Mouse (Mus musculus) intestine, embryonic 15.5 days (tissue): ENCODE measurements at regions not wholly inside any gene's neighbourhood (a gene's known extent, or its start where the extent isn't known, plus 50 kb on each side); places are given as distances from the start of the nearest gene placed in this dataset.
"Not testable (repeated sequence)": the region's sequence is repeated elsewhere in the genome, so short reads cannot be mapped to it uniquely, and the experiment has no call there.

Source experiments
- ATAC-seq: fragments of 200-750 bp; cut with Nextera tagmentation; 2 replicates; pipeline ENCODE4 v1.8.0; 2017; ENCODE audit warnings: moderate TSS enrichment, moderate library complexity
- H3K27ac ChIP-seq: fragments of 300-500 bp; sonication (generic); 2 replicates; pipeline ENCODE4 v1.5.1; 2015; ENCODE audit warnings: mild to moderate bottlenecking, inconsistent platforms
- H3K27me3 ChIP-seq: fragments of 300-500 bp; sonication (generic); replicated peaks from 2 replicates; pipeline ENCODE4 v1.6.1; 2015; ENCODE audit warnings: inconsistent platforms
- H3K36me3 ChIP-seq: fragments of 300-500 bp; sonication (generic); 2 replicates; pipeline ENCODE4 v1.6.1; 2015; ENCODE audit warnings: inconsistent platforms
- H3K4me1 ChIP-seq: fragments of 300-500 bp; sonication (generic); replicated peaks from 2 replicates; pipeline ENCODE4 v1.6.1; 2015; ENCODE audit warnings: inconsistent platforms
- H3K4me2 ChIP-seq: fragments of 300-500 bp; sonication (generic); replicated peaks from 2 replicates; pipeline ENCODE4 v1.6.1; 2015; ENCODE audit warnings: mild to moderate bottlenecking, inconsistent platforms
- H3K4me3 ChIP-seq: fragments of 300-500 bp; sonication (generic); replicated peaks from 2 replicates; pipeline ENCODE4 v1.5.1; 2015; ENCODE audit warnings: inconsistent platforms
- H3K9ac ChIP-seq: fragments of 300-500 bp; sonication (generic); 2 replicates; pipeline ENCODE4 v1.6.1; 2015; ENCODE audit warnings: inconsistent platforms
- H3K9me3 ChIP-seq: fragments of 300-500 bp; sonication (generic); 2 replicates; pipeline ENCODE4 v1.6.1; 2016; ENCODE audit warnings: inconsistent platforms
- WGBS: fragments of 180-500 bp; shearing (Covaris S2); methylation state at CpG from one replicate; pipeline ENCODE4 v1.1.7; 2015; 5-methylcytosine and 5-hydroxymethylcytosine counted together

GRCm38 (mm10) chr16:46878739-46879138 is 380.4 kb upstream of the Nectin3 start:
- 92% methylated on average over 2 of the region's 2 CpGs for WGBS
- Histone ChIP-seq H3K36me3 (no peaks in the 10 kb centered on the region), H3K9me3 (no peaks in the 10 kb centered on the region), H3K4me2 (no peak overlapping the region), H3K27me3 (no peaks in the 10 kb centered on the region), H3K4me3 (no peak overlapping the region), H3K9ac (no peak overlapping the region), H3K27ac (no peak overlapping the region), H3K4me1 (no peaks in the 10 kb centered on the region)
- no peak for ATAC-seq

DNA sequence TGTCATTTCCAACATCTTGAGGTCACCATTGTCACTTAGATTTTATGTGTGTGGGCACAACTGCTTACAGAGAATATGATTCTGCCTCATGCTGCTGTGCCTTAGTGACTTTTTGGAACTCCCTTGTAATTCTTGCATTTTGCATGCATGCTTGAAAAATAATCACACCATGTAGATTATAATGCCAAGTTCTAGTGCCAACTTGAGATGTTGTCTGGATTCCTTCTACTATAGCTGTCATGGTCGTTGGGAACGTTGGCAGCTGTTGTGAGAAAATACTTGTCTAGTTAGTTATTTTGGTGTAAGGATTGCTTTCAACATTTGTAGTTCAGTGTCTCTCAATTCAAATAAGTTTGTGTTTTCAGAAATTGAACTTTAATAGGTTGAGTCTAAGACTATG is 365.6 kb upstream of the Nectin3 start:
- no peak overlapping the region for H3K4me3 ChIP-seq
- no peaks in the 10 kb centered on the region for H3K9me3 ChIP-seq
- 81% methylated on average over 2 of the region's 2 CpGs for WGBS
- H3K4me1 ChIP-seq = no peaks in the 10 kb centered on the region
- no peaks in the 10 kb centered on the region for H3K36me3 ChIP-seq
- H3K4me2 ChIP-seq = no peak overlapping the region
- no peak for ATAC-seq
- H3K27ac ChIP-seq = no peak overlapping the region
- no peak overlapping the region for H3K9ac ChIP-seq
- no peaks in the 10 kb centered on the region for H3K27me3 ChIP-seq

DNA sequence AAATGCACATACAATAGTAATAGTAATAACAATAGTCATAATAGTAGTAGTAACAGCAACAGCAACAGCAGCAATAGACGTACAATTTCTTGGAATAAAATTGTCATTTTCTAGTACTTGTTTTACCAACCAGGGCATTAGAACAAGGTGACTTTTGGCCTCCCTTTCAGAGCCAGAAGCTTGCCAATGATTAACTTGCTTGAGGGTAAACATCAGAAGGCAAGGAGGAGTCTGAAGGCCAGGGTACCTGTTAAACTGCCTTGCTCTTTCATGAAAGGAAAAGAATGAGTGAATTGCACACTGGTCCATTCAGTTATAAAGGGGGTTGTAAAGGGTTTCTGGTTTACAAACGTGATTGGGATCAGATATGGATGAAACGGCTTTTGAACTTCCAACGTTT is 351.2 kb upstream of the Nectin3 start:
- peak; percentile 91 for ATAC-seq
- 45% methylated on average over 4 of the region's 4 CpGs for WGBS
- H3K36me3 ChIP-seq = no peaks in the 10 kb centered on the region
- no peak overlapping the region for H3K9ac ChIP-seq
- H3K4me2 ChIP-seq = no peak overlapping the region
- H3K27ac ChIP-seq = 0 out of 2 replicates have a peak overlapping the region, but pooled peaks have one; percentile 68
- no peaks in the 10 kb centered on the region for H3K4me1 ChIP-seq
- no peaks in the 10 kb centered on the region for H3K27me3 ChIP-seq
- H3K9me3 ChIP-seq = no peaks in the 10 kb centered on the region
- H3K4me3 ChIP-seq = no peak overlapping the region

DNA sequence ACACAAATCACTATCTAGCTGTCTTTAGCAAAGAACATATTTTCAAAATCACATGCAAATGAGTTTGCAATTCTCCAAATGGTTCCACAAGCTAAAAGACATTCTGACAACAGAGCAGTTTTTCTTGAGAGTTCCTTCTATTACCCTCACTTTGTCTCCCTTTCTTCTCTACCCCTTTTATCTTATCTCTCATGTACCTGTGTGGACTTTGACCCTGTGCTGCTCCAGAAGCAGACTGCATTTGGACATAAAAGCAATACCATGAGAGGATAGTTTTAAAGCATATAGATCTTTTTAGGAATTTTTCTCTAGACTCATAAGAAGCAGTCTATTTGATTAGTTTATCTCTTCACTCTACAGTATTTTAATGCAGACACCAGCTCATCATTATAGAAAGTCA is 350.4 kb upstream of the Nectin3 start:
- no peaks in the 10 kb centered on the region for H3K27me3 ChIP-seq
- no peaks in the 10 kb centered on the region for H3K4me1 ChIP-seq
- no peak overlapping the region for H3K4me3 ChIP-seq
- H3K4me2 ChIP-seq = no peak overlapping the region
- H3K27ac ChIP-seq = no peak overlapping the region
- H3K36me3 ChIP-seq = no peaks in the 10 kb centered on the region
- H3K9ac ChIP-seq = no peak overlapping the region
- H3K9me3 ChIP-seq = no peaks in the 10 kb centered on the region
- peak; percentile 57 for ATAC-seq

DNA sequence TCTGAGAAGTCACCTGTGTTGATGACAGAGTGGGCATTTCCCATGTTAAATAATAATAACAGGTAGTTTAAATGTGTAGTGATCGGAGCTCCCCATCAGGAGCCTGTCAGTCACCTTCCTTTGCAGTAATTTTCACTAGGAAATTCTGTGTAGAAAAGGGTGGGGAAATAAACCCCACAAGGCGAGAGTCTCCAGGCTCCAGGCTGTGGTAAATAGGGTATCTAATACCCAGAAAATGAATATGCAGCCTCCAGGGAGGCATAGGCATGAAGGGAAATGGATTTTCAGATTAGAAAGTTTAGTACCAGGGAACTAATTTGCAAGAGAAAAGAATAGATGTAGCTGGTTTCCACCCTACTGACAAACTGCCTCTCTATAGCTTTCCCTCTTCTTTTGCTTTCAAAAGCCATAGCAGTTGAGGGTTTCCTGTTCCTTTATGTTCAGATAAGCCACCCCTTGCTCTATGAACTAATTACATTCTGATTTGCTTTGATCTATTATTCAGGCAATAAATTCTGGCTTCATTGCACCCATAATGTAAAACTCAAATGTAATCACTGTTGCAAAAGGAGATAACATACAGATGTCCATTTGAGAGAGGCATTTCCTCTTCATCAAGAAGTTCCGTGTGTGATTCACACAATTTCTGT is 349.5 kb upstream of the Nectin3 start:
- no peaks in the 10 kb centered on the region for H3K27me3 ChIP-seq
- H3K4me1 ChIP-seq = no peaks in the 10 kb centered on the region
- no peaks in the 10 kb centered on the region for H3K36me3 ChIP-seq
- H3K9me3 ChIP-seq = no peaks in the 10 kb centered on the region
- peak; percentile 69 for ATAC-seq
- no peak overlapping the region for H3K4me2 ChIP-seq
- 57% methylated on average over 3 of the region's 3 CpGs for WGBS
- no peak overlapping the region for H3K4me3 ChIP-seq
- no peak overlapping the region for H3K9ac ChIP-seq
- H3K27ac ChIP-seq = peak overlapping the region; percentile 28

DNA sequence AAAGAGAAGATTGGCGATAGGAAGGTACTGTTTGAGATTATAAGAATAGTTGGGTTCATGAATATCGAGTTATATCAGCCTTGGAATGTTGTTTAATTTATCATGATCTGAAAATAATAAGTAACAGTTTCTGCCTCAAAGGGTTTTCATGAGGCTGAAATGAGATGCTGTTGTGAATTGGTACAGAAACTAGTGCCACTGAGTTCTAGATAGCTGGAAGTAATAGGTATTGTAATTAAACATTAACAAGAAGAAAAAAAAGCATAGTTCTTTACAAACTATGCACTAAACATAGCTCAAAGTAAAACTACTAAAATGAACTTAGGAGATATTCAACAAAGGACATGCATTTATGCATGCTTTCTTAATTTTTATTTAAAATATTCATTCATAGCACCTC is 342.9 kb upstream of the Nectin3 start:
- Histone ChIP-seq H3K4me1 (no peaks in the 10 kb centered on the region), H3K9ac (no peak overlapping the region), H3K27ac (no peak overlapping the region), H3K4me3 (no peak overlapping the region), H3K4me2 (no peak overlapping the region), H3K27me3 (no peaks in the 10 kb centered on the region), H3K36me3 (no peaks in the 10 kb centered on the region), H3K9me3 (no peaks in the 10 kb centered on the region)
- WGBS = 70% methylated on average over 2 of the region's 2 CpGs
- no peak for ATAC-seq

- no peak overlapping the region for H3K9ac ChIP-seq
- H3K27ac ChIP-seq = no peak overlapping the region
- no peaks in the 10 kb centered on the region for H3K9me3 ChIP-seq
- no peaks in the 10 kb centered on the region for H3K27me3 ChIP-seq
- no peak overlapping the region for H3K4me2 ChIP-seq
- H3K36me3 ChIP-seq = no peaks in the 10 kb centered on the region
- no peaks in the 10 kb centered on the region for H3K4me1 ChIP-seq
- H3K4me3 ChIP-seq = no peak overlapping the region
- no peak for ATAC-seq
These were observed 342.4 kb upstream of the Nectin3 start for GRCm38 (mm10) chr16:46840764-46841163.

DNA sequence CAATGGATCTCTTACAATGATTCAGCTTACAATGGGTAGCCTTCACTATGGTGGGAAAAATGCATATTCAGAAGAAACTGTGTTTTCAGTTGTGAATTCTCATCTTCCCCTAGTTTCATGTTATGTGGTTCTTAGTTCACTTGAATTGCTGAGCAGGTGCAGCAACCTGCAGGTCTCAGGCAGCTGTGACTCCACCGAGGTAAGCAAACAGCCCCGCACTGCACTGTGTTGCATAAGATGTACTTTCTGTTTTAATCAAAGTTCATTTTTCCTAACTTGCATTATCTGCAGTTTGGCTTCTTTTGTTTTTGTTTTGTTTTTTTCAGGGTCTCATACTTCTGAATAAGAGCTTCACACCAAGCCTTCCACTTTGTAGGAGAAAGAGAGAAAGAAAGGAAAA is 326.8 kb upstream of the Nectin3 start:
- Histone ChIP-seq H3K9me3 (no peaks in the 10 kb centered on the region), H3K4me1 (no peaks in the 10 kb centered on the region), H3K27ac (no peak overlapping the region), H3K36me3 (no peaks in the 10 kb centered on the region), H3K4me2 (no peak overlapping the region), H3K27me3 (no peaks in the 10 kb centered on the region), H3K9ac (no peak overlapping the region), H3K4me3 (no peak overlapping the region)
- ATAC-seq = no peak
- WGBS = 75% methylated on average over 2 of the region's 2 CpGs

GRCm38 (mm10) chr16:46822753-46823152 is 324.4 kb upstream of the Nectin3 start:
- ATAC-seq = no peak

DNA sequence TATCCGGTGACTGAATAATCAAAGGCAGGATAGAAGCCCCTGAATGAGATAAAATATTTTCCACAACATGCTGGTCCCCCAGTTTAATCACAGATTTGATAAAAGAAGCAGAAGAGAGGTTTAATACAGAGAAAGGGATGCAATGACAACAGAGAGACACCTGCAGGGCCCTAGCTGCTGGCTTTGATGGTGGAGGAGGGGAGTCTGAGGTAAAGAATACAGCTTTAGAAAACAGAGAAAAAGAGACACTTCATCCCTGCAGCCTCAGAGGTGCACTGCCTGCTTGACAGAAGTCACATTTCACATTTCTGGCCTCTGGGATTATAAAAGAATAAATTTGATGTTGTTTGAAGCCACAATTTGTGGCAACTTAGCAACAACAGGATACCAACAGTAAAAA is 319.9 kb upstream of the Nectin3 start:
- ATAC-seq = no peak
- WGBS = 83% methylated on average over 1 of the region's 1 CpGs

More at GRCm38 (mm10) chr16:46822753-46823152, 324.4 kb upstream of the Nectin3 start:
- H3K4me1 ChIP-seq = no peaks in the 10 kb centered on the region
- 59% methylated on average over 3 of the region's 3 CpGs for WGBS
- H3K4me3 ChIP-seq = no peak overlapping the region
- H3K27ac ChIP-seq = no peak overlapping the region
- H3K27me3 ChIP-seq = no peaks in the 10 kb centered on the region
- no peaks in the 10 kb centered on the region for H3K36me3 ChIP-seq
- H3K9ac ChIP-seq = no peak overlapping the region
- H3K4me2 ChIP-seq = no peak overlapping the region
- no peaks in the 10 kb centered on the region for H3K9me3 ChIP-seq

GRCm38 (mm10) chr16:46811835-46812234 is 313.5 kb upstream of the Nectin3 start:
- H3K4me1 ChIP-seq, ATAC-seq, H3K36me3 ChIP-seq, H3K4me2 ChIP-seq, H3K9ac ChIP-seq, H3K27ac ChIP-seq, H3K4me3 ChIP-seq, H3K27me3 ChIP-seq, H3K9me3 ChIP-seq: not testable (repeated sequence)

More for the DNA sequence above, 319.9 kb upstream of the Nectin3 start:
- Histone ChIP-seq H3K9me3 (no peaks in the 10 kb centered on the region), H3K9ac (no peak overlapping the region), H3K4me1 (no peaks in the 10 kb centered on the region), H3K27me3 (no peaks in the 10 kb centered on the region), H3K36me3 (no peaks in the 10 kb centered on the region), H3K4me2 (no peak overlapping the region), H3K4me3 (no peak overlapping the region), H3K27ac (no peak overlapping the region)

DNA sequence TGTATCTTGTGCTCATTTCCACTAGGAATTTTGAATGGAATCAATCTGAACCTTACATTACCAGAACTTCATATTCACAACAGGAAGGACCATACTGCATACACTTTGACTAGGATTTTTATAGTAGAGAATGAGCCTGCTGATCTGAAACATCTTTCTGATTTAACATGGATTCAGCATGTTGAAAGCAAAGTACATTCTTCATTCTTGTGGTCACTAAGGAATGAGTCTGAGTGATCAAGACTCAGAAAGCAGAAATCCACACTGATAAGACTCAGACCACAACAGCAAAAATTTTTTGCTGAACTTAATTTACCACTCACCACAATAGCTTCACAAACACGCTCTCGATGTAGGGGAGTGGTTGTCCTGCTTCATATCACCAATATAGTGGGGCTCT is 309.2 kb upstream of the Nectin3 start:
- H3K27ac ChIP-seq = no peak overlapping the region
- no peak overlapping the region for H3K9ac ChIP-seq
- no peak overlapping the region for H3K4me2 ChIP-seq
- 88% methylated on average over 2 of the region's 2 CpGs for WGBS
- no peaks in the 10 kb centered on the region for H3K9me3 ChIP-seq
- H3K4me3 ChIP-seq = no peak overlapping the region
- no peaks in the 10 kb centered on the region for H3K36me3 ChIP-seq
- no peaks in the 10 kb centered on the region for H3K4me1 ChIP-seq
- ATAC-seq = no peak
- no peaks in the 10 kb centered on the region for H3K27me3 ChIP-seq

- Histone ChIP-seq H3K4me2 (no peak overlapping the region; the same call in 1 of the 2 replicates), H3K4me1 (no peaks in the 10 kb centered on the region), H3K27me3 (no peaks in the 10 kb centered on the region), H3K9me3 (no peaks in the 10 kb centered on the region), H3K27ac (no peak overlapping the region), H3K9ac (no peak overlapping the region), H3K36me3 (no peaks in the 10 kb centered on the region), H3K4me3 (no peak overlapping the region)
- ATAC-seq = 0 out of 2 replicates have a peak, but pooled peaks have one; percentile 61
- 39% methylated on average over 5 of the region's 5 CpGs for WGBS
These were observed 278.0 kb upstream of the Nectin3 start for GRCm38 (mm10) chr16:46776367-46776766.
